ENCODE assay signal across 9 mouse cellular contexts in genomic region chr6:118922328-118923211, GRCm38 (mm10).
DNase-seq lines count a peak whose midpoint lies in the region; ATAC-seq and TF ChIP-seq lines count a peak whose summit lies in the region.
"Had no signal": no experiment of that assay in that cellular context is flagged by ENCODE, and none has a peak within 500 bp of the region (broad histone marks: within the 10 kb centered on the region; RNA-seq: fewer than 3 reads in every experiment).

No protein-coding gene starts in this region.

- peak; percentile 96 for TF ChIP-seq CTCF in brain, embryonic 14.5 days (IDR thresholded peaks at IDR 0.05; ENCODE audit: borderline replicate concordance, extremely low read depth, insufficient read depth, insufficient read length)
- TF ChIP-seq CTCF in liver, embryonic 14.5 days (IDR thresholded peaks at IDR 0.05; ENCODE audit: low read depth), result peak; percentile 96

- no peak overlapping the region for H3K27ac ChIP-seq in liver, embryonic 14.5 days
- H3K27ac ChIP-seq in neural tube, embryonic 14.5 days (ENCODE audit: low read depth, low read length), result no peak overlapping the region
- H3K27ac ChIP-seq: embryonic facial prominence, embryonic 12.5 days had no signal

- no peaks in the 10 kb centered on the region for H3K27me3 ChIP-seq in liver, embryonic 14.5 days (ENCODE audit: control insufficient read depth, insufficient read depth, low read length)
- no peaks in the 10 kb centered on the region for H3K27me3 ChIP-seq in neural tube, embryonic 14.5 days (ENCODE audit: control insufficient read depth, insufficient read depth, low read length)
- H3K27me3 ChIP-seq: embryonic facial prominence, embryonic 12.5 days had no signal

- ATAC-seq in erythroblast, adult 5-6 weeks (replicated peaks; ENCODE audit: low FRiP score, poor library complexity, severe bottlenecking), result peak; percentile 81
- no peak for ATAC-seq in liver, embryonic 14.5 days (ENCODE audit: insufficient read depth)
- peak; percentile 63; the same call in 1 of the 2 replicates for ATAC-seq in neural tube, embryonic 14.5 days (ENCODE audit: low read depth)

- H3K4me2 ChIP-seq in liver, embryonic 14.5 days (ENCODE audit: low read depth), result no peak overlapping the region
- no peak overlapping the region for H3K4me2 ChIP-seq in neural tube, embryonic 14.5 days (ENCODE audit: low read depth, low read length)
- H3K4me2 ChIP-seq: embryonic facial prominence, embryonic 12.5 days had no signal

- H3K4me3 ChIP-seq in liver, embryonic 14.5 days (ENCODE audit: insufficient read depth in 1 of 2, low read depth in 2 of 2, low read length in 2 of 2), result no peak overlapping the region
- no peak overlapping the region for H3K4me3 ChIP-seq in neural tube, embryonic 14.5 days (ENCODE audit: low read depth, low read length)
- H3K4me3 ChIP-seq: embryonic facial prominence, embryonic 12.5 days had no signal

- peak; percentile 6 to 37 for DNase-seq in CD8-positive naive resting alpha-beta T cell, adult 2 months (ENCODE audit: low read depth in 2 of 2, low spot score in 2 of 2)
- peak; percentile 84 for DNase-seq in brain, embryonic 14.5 days (ENCODE audit: low read depth)
- DNase-seq in heart, postnatal 10 days, result peak; percentile 80 to 84
- DNase-seq in kidney, postnatal 25 days, result peak; percentile 72 to 84
- DNase-seq in liver, embryonic 14.5 days (ENCODE audit: low read depth in 3 of 3, low spot score in 3 of 3), result peak; percentile 35 to 44 (median 41)
- peak; percentile 88 for DNase-seq in testis, postnatal 10 days (ENCODE audit: low spot score)

- H3K4me1 ChIP-seq in liver, embryonic 14.5 days (replicated peaks; ENCODE audit: control insufficient read depth in 2 of 2, insufficient read depth in 2 of 2, low read length in 1 of 2), result peaks cover 0 to 2% of the 10 kb centered on the region in 2 experiments; a peak in 1 of 4 replicates
- no peaks in the 10 kb centered on the region for H3K4me1 ChIP-seq in neural tube, embryonic 14.5 days (ENCODE audit: control insufficient read depth, insufficient read depth, low read length)

- TF ChIP-seq EP300 in liver, embryonic 14.5 days (IDR thresholded peaks at IDR 0.05; ENCODE audit: low read depth), result no peak

- H3K9ac ChIP-seq in liver, embryonic 14.5 days (replicated peaks), result no peak overlapping the region
- no peak overlapping the region for H3K9ac ChIP-seq in neural tube, embryonic 14.5 days (replicated peaks; ENCODE audit: low read depth, low read length)
- H3K9ac ChIP-seq: embryonic facial prominence, embryonic 12.5 days had no signal

- 17% methylated on average over 13 of the region's 13 CpGs for WGBS in liver, embryonic 14.5 days (ENCODE audit: insufficient replicate concordance)
- 31% methylated on average over 13 of the region's 13 CpGs for WGBS in neural tube, embryonic 14.5 days

- TF ChIP-seq POLR2A in brain, embryonic 14.5 days (IDR thresholded peaks at IDR 0.05; ENCODE audit: borderline replicate concordance, extremely low read depth, insufficient read depth, insufficient read length, poor library complexity, severe bottlenecking), result no peak

- H3K36me3 ChIP-seq in liver, embryonic 14.5 days (replicated peaks; ENCODE audit: control insufficient read depth, insufficient read depth, low read depth), result no peaks in the 10 kb centered on the region
- no peaks in the 10 kb centered on the region for H3K36me3 ChIP-seq in neural tube, embryonic 14.5 days (ENCODE audit: control insufficient read depth, insufficient read depth, low read length)
- H3K36me3 ChIP-seq: embryonic facial prominence, embryonic 12.5 days had no signal

- no peaks in the 10 kb centered on the region for H3K9me3 ChIP-seq in liver, embryonic 14.5 days (ENCODE audit: control insufficient read depth, low read length)
- H3K9me3 ChIP-seq in neural tube, embryonic 14.5 days (ENCODE audit: control insufficient read depth, low read length), result no peaks in the 10 kb centered on the region
- H3K9me3 ChIP-seq: embryonic facial prominence, embryonic 12.5 days had no signal

- intact Hi-C loops in heart, postnatal 10 days (cut with DNase I), result loop anchor here (2.0 to 10.0 kb wide), 3 partner anchors 180 to 422 kb away; no protein-coding TSS in a partner anchor

Comparison
In these comparisons a context has a peak if more than half of its experiments do, and no peak if none do; other contexts are left out.
1. DNase-seq: peak in every context shown above with its lines; median percentile 88 in testis, postnatal 10 days; 84 in brain, embryonic 14.5 days; 82 in heart, postnatal 10 days; 78 in kidney, postnatal 25 days; 41 in liver, embryonic 14.5 days; 22 in CD8-positive naive resting alpha-beta T cell, adult 2 months.